ENCODE assay signal across 32 mouse cellular contexts in the genomic region with DNA sequence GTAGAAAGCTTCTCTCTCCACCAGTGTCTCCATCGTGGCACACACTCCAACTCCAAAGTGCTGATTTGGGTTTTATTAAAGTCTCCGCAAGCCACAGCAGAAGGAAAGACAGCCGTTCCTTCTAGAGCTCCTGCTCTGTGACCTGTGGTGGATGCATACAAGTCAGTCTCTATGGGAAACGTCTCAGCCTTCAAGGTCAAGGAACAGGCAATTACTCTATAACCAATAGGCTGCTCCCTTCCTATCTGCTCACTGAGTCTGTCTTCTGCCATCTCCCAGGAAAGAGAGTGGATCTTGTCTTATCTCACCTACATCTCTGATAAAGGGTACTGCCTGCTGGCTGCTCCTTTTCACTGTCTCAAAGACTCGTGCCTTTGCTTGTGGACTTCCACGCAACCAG.
"Had no signal": no experiment of that assay in that cellular context is flagged by ENCODE, and none has a peak within 500 bp of the region (broad histone marks: within the 10 kb centered on the region; RNA-seq: fewer than 3 reads in every experiment).

No protein-coding gene starts in this region.

- H3K27ac ChIP-seq: limb, embryonic 10.5 days; limb, embryonic 12.5 days; limb, embryonic 13.5 days; limb, embryonic 15.5 days; liver, embryonic 12.5 days; liver, embryonic 13.5 days; liver, embryonic 14.5 days; liver, embryonic 15.5 days; lung, embryonic 15.5 days; macrophage; midbrain, embryonic 10.5 days; midbrain, embryonic 12.5 days; midbrain, embryonic 13.5 days; midbrain, embryonic 15.5 days; neural tube, embryonic 12.5 days; neural tube, embryonic 13.5 days had no signal

- H3K4me2 ChIP-seq: limb, embryonic 12.5 days; limb, embryonic 13.5 days; limb, embryonic 15.5 days; liver, embryonic 11.5 days; liver, embryonic 12.5 days; liver, embryonic 13.5 days; liver, embryonic 15.5 days; lung, embryonic 14.5 days; lung, embryonic 15.5 days; midbrain, embryonic 11.5 days; midbrain, embryonic 12.5 days; midbrain, embryonic 13.5 days; midbrain, embryonic 15.5 days; neural tube, embryonic 12.5 days; neural tube, embryonic 13.5 days had no signal

- H3K9ac ChIP-seq: limb, embryonic 12.5 days; limb, embryonic 13.5 days; limb, embryonic 15.5 days; liver, embryonic 12.5 days; liver, embryonic 13.5 days; liver, embryonic 14.5 days; liver, embryonic 15.5 days; liver, postnatal 0 days; lung, embryonic 14.5 days; lung, embryonic 15.5 days; midbrain, embryonic 12.5 days; midbrain, embryonic 13.5 days; midbrain, embryonic 15.5 days; neural tube, embryonic 12.5 days; neural tube, embryonic 13.5 days had no signal

- H3K9me3 ChIP-seq: limb, embryonic 10.5 days; limb, embryonic 12.5 days; limb, embryonic 13.5 days; limb, embryonic 15.5 days; liver, embryonic 12.5 days; liver, embryonic 13.5 days; liver, embryonic 15.5 days; lung, embryonic 15.5 days; midbrain, embryonic 10.5 days; midbrain, embryonic 12.5 days; midbrain, embryonic 13.5 days; midbrain, embryonic 15.5 days; neural tube, embryonic 12.5 days; neural tube, embryonic 13.5 days had no signal

- H3K4me1 ChIP-seq: limb, embryonic 10.5 days; liver, embryonic 12.5 days; liver, embryonic 15.5 days; lung, embryonic 15.5 days; megakaryocyte, embryonic 14.5 days; midbrain, embryonic 10.5 days; midbrain, embryonic 12.5 days; midbrain, embryonic 13.5 days; midbrain, embryonic 15.5 days; neural tube, embryonic 12.5 days; neural tube, embryonic 13.5 days had no signal

- H3K36me3 ChIP-seq: limb, embryonic 10.5 days; limb, embryonic 12.5 days; limb, embryonic 13.5 days; limb, embryonic 15.5 days; liver, embryonic 12.5 days; liver, embryonic 13.5 days; liver, embryonic 15.5 days; lung, embryonic 15.5 days; midbrain, embryonic 10.5 days; midbrain, embryonic 12.5 days; midbrain, embryonic 13.5 days; midbrain, embryonic 15.5 days; neural tube, embryonic 12.5 days; neural tube, embryonic 13.5 days had no signal

- ATAC-seq: liver, embryonic 12.5 days; liver, postnatal 0 days; lung, postnatal 0 days; midbrain, embryonic 13.5 days; midbrain, embryonic 15.5 days; midbrain, embryonic 16.5 days had no signal

- DNase-seq: left cerebral cortex, postnatal 4 days; liver; liver, embryonic 13.5 days; liver, postnatal 0 days; lung, adult 18-20 months; lung, adult 2 months; lung, embryonic 14.5 days; lung, postnatal 10 days; lung, postnatal 36 days; lung, postnatal 4 days; midbrain, embryonic 14.5 days had no signal

- H3K4me3 ChIP-seq: limb, embryonic 10.5 days; limb, embryonic 12.5 days; limb, embryonic 13.5 days; limb, embryonic 15.5 days; liver, embryonic 12.5 days; liver, embryonic 13.5 days; liver, embryonic 15.5 days; lung, embryonic 15.5 days; megakaryocyte, embryonic 14.5 days; midbrain, embryonic 10.5 days; midbrain, embryonic 12.5 days; midbrain, embryonic 13.5 days; midbrain, embryonic 15.5 days; myocyte; neural tube, embryonic 12.5 days; neural tube, embryonic 13.5 days had no signal

- H3K27me3 ChIP-seq: liver, embryonic 12.5 days; liver, embryonic 13.5 days; liver, embryonic 15.5 days; megakaryocyte, embryonic 14.5 days; midbrain, embryonic 12.5 days; midbrain, embryonic 13.5 days; midbrain, embryonic 15.5 days; neural tube, embryonic 12.5 days; neural tube, embryonic 13.5 days had no signal
